31 mouse cellular contexts compared by ENCODE assay signal in genomic region chr1:121518609-121519008, GRCm38 (mm10). TPM values are rescaled to one million over a fixed set of nuclear protein-coding genes. Genes with fewer than 3 reads are reported as not detected.
"Had no signal": no experiment of that assay in that cellular context is flagged by ENCODE, and none has a peak within 500 bp of the region (broad histone marks: within the 10 kb centered on the region; RNA-seq: fewer than 3 reads in every experiment).

No protein-coding gene starts in this region.

- DNase-seq: left cerebral cortex, postnatal 4 days; liver; liver, embryonic 13.5 days; liver, postnatal 0 days; lung, adult 18-20 months; lung, adult 2 months; lung, embryonic 14.5 days; lung, postnatal 10 days; lung, postnatal 14 days; lung, postnatal 36 days; lung, postnatal 4 days; midbrain, embryonic 14.5 days had no signal

- H3K27me3 ChIP-seq: limb, embryonic 12.5 days; limb, embryonic 13.5 days; limb, embryonic 15.5 days; liver, embryonic 12.5 days; liver, embryonic 13.5 days; liver, embryonic 15.5 days; lung, embryonic 15.5 days; megakaryocyte, embryonic 14.5 days; midbrain, embryonic 12.5 days; midbrain, embryonic 13.5 days; midbrain, embryonic 15.5 days had no signal

- ATAC-seq: liver, embryonic 12.5 days; liver, postnatal 0 days; lung, postnatal 0 days; midbrain, embryonic 13.5 days; midbrain, embryonic 15.5 days; midbrain, embryonic 16.5 days had no signal

RNA-seq across cellular contexts. Expression of gene Htr5b, which starts 9.7 kb away (rescaled TPM):
- polyA plus RNA-seq: liver, adult 2 months; liver, embryonic 11.5 days; liver, embryonic 12.5 days; liver, embryonic 13.5 days; liver, embryonic 14.5 days; liver, embryonic 15.5 days; liver, embryonic 16.5 days; liver, postnatal 0 days; lung, adult 2 months; lung, embryonic 15.5 days; lung, embryonic 16.5 days; lung, postnatal 0 days; macrophage; myocyte had no signal
